Mouse (Mus musculus) G1E (cell line): ENCODE data around the gene Iqgap1. TPM values are rescaled to one million over a fixed set of nuclear protein-coding genes. Genes with fewer than 3 reads are reported as not detected.

ENCODE experiments used
- ATAC-seq: 2 replicates; pipeline ENCODE4 v1.8.0; 2016; ENCODE audit warnings: mild to moderate bottlenecking; ENCODE audit not compliant: insufficient number of reproducible peaks, poor library complexity, low FRiP score, severe bottlenecking; ENCODE audit errors: extremely low read depth
- DNase-seq: peaks from one replicate; pipeline ENCODE4 v3.0.0; 2012; ENCODE audit warnings: low spot score
- H3K27me3 ChIP-seq: 2 replicates; pipeline ENCODE4 v1.6.1; 2012; ENCODE audit warnings: mild to moderate bottlenecking, low read length, inconsistent platforms; ENCODE audit not compliant: insufficient read depth
- H3K36me3 ChIP-seq: replicated peaks from 2 replicates; pipeline ENCODE3; 2012; ENCODE audit warnings: mild to moderate bottlenecking, inconsistent platforms
- H3K4me1 ChIP-seq: 2 replicates; pipeline ENCODE4 v1.6.1; 2012; ENCODE audit warnings: low read depth, low read length, inconsistent platforms, mixed read lengths; ENCODE audit not compliant: insufficient read depth
- H3K4me3 ChIP-seq: 2 replicates; pipeline ENCODE4 v1.5.1; 2012; ENCODE audit warnings: low read depth, mild to moderate bottlenecking, inconsistent platforms, low read length, moderate library complexity, mixed read lengths
- H3K9me3 ChIP-seq: replicated peaks from 2 replicates; pipeline ENCODE4 v1.6.1; 2012; ENCODE audit warnings: inconsistent platforms
- CTCF ChIP-seq: IDR thresholded peaks from 2 replicates; pipeline ENCODE4 v1.5.1; 2012; ENCODE audit warnings: low read depth, low read length, inconsistent platforms, mixed read lengths
- GATA1 ChIP-seq: IDR thresholded peaks from 2 replicates; pipeline ENCODE4 v1.6.1; 2012; ENCODE audit warnings: borderline replicate concordance, low read length, inconsistent platforms, mixed read lengths
- GATA2 ChIP-seq: IDR thresholded peaks from 2 replicates; pipeline ENCODE4 v1.6.1; 2012; ENCODE audit warnings: low read depth, low read length, inconsistent platforms, borderline replicate concordance
- POLR2AphosphoS5 ChIP-seq: IDR thresholded peaks from 2 replicates; pipeline ENCODE4 v1.6.1; 2012; ENCODE audit warnings: low read depth, low read length, inconsistent platforms; ENCODE audit not compliant: insufficient replicate concordance
- TAL1 ChIP-seq: conservative IDR thresholded peaks from 2 replicates; pipeline ENCODE4 v1.6.1; 2012; ENCODE audit warnings: low read depth, low read length, inconsistent platforms, mixed read lengths
- polyA plus RNA-seq: library from polyadenylated mRNA; stranded (reverse); fragments of >175 nt; gene quantifications from 2 replicates; pipeline ENCODE4 v1.2.3, GENCODE M21; 2012
- total RNA-seq, 2 experiments: library from RNA; stranded (forward) in 1 of 2; stranded (reverse) in 1 of 2; fragments of 200-1000 nt in 1 of 2; fragments of >200 nt in 1 of 2; fragmentation: Nextera tagmentation in 1 of 2; gene quantifications; 2 replicates each; pipeline ENCODE4 v1.2.3; 2014 to 2017

Iqgap1 gene
- total and polyA plus RNA-seq, 3 experiments = 22.0 to 179 (median 174) TPM

DNA sequence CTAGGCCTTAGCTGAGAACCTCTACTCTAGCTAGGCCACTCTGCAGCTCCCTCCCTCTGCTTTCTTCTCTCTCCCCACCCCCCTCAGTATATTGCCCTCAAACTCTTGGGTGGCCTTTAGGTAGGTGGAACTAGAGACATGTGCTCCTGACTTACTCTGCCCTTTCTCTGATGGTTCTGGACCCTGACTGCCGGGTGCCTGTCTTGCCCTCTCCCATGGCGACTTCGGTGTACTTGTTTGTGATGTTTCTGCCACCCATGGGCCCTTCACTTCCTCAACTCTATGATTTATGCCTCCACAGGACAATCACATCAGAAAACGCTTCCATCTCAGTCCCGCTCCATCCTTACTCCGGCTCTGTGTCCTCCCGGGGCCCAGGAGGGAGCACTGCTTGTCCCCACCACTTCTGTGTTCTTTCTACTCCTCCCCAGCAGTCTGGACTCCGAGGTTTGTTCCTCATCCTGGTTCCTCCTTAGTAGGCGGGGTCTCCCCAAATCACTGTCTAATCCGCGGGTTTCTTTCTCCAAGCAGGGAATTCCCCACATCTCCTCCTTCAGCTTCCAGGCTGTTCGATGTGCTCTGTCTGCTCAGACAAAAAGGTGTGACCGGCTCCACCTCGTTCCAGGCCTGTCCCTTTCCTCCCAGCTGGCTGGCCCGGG is 20.0 kb upstream of the Iqgap1 start:
- Histone ChIP-seq H3K4me1 (peaks cover 9% of the 10 kb centered on the region), H3K9me3 (no peaks in the 10 kb centered on the region), H3K27me3 (peaks cover 15% of the 10 kb centered on the region), H3K4me3 (no peak overlapping the region), H3K36me3 (no peaks in the 10 kb centered on the region)
- ATAC-seq (no peak), DNase-seq (no peak)
- TF ChIP-seq GATA1 (no peak), CTCF (no peak), POLR2AphosphoS5 (no peak), TAL1 (no peak), GATA2 (no peak)

DNA sequence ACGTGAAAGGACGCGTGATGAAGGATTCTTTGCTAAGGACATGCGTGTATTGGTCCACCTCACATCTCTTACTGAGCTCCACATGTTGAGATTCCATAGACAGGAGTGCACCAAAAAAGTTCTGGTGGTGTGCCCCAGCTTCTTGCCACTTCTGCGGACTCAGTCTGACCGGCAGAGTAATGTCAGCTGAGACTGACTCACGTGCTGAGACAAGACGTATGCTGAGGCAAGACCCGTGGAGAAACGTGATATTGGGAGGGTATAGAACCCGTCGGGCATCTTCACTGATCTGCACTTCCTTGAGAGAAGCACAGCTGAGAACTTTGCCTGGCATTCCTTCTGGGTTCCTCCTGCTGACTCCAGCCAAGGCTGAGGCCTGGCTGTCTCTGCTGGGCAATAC is 18.9 kb upstream of the Iqgap1 start:
- H3K4me1 ChIP-seq = peaks cover 6% of the 10 kb centered on the region
- no peak for ATAC-seq
- H3K27me3 ChIP-seq = peaks cover 17% of the 10 kb centered on the region
- no peak for DNase-seq
- H3K4me3 ChIP-seq = no peak overlapping the region
- no peak for TF ChIP-seq GATA1
- TF ChIP-seq CTCF = no peak
- no peak for TF ChIP-seq POLR2AphosphoS5
- no peak for TF ChIP-seq GATA2
- TF ChIP-seq TAL1 = no peak
- no peaks in the 10 kb centered on the region for H3K9me3 ChIP-seq
- H3K36me3 ChIP-seq = no peaks in the 10 kb centered on the region

DNA sequence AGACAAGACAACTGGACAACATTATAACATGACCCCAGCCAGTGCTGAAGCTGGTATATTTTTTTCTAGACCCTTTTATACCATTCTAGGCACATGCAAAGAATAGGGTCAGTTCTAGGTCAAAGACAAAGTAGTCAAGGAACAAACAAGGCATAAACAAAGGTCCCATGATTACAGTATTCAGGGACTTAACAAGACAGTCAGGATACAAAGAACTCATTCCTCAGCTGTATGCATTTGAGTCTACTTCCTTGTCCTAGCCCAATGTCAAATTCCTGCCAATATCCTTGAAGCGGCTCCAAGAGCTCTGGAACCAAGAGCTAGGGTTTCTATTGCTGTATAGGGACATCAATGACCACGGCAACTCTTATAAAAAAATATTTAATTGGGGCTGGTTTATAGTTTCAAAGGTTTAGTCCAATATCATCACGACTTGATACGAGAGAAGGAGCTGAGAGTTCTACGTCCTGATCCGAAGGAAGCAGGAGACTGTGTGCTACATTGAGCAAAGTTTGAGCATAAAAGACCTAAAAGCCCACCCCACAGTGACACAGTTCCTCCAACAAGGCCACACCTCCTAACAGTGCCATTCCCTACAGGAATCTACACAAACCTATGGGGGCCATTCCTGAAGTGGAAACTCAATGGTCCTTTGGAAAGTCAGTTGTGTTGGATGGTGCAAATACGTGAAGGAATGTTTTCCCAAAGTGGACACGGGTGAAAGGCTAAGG is 18.3 kb upstream of the Iqgap1 start:
- no peak for DNase-seq
- Histone ChIP-seq H3K4me3 (no peak overlapping the region), H3K4me1 (peaks cover 5% of the 10 kb centered on the region), H3K9me3 (no peaks in the 10 kb centered on the region), H3K27me3 (peaks cover 17% of the 10 kb centered on the region), H3K36me3 (no peaks in the 10 kb centered on the region)
- no peak for ATAC-seq
- no peak for TF ChIP-seq GATA2
- no peak for TF ChIP-seq CTCF
- TF ChIP-seq TAL1 = no peak
- TF ChIP-seq GATA1 = no peak
- no peak for TF ChIP-seq POLR2AphosphoS5

DNA sequence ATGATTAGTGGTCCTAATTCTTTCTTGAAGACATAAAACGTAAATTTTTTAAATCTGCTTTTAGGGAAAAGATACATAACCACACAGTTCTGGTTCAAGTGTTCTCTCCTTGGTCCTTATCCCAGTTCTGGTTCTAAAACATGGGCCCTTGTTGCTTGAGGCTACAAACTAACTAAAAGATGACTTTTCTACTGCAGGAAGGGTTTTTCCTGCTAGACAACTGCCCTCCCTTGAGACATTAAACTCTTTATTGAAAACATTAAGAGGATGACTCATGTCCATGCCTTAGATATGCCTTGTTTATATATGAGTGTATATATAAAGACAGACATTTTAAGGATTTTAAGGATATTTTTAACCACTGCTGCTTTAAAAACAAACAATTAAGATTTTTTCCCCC is 17.4 kb upstream of the Iqgap1 start:
- TF ChIP-seq GATA2 (no peak), POLR2AphosphoS5 (no peak), GATA1 (no peak), CTCF (no peak), TAL1 (no peak)
- ATAC-seq = no peak

DNA sequence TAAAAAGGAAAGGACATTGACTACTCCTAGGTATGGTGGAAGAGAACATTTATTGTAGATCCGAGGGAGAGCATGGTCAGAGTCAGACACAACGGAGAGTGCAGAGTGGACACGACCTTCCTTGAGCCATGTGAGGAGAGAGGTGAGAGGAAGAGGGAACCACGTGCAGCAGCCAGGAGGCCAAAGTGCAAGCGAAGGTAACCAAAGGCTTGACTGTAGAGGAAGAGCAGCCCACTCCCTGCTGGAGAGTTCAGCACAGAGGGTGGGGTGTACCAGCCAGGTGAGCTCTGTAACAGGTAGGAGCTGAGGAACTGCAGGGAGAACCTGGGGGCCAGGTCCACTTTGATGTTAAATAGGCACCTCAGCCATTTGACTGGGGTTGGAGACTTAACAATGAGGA is 16.4 kb upstream of the Iqgap1 start:
- Histone ChIP-seq H3K4me3 (no peak overlapping the region), H3K36me3 (no peaks in the 10 kb centered on the region), H3K27me3 (peaks cover 20% of the 10 kb centered on the region), H3K4me1 (peaks cover 13% of the 10 kb centered on the region), H3K9me3 (no peaks in the 10 kb centered on the region)
- no peak for TF ChIP-seq GATA1
- no peak for TF ChIP-seq TAL1
- no peak for TF ChIP-seq GATA2
- no peak for TF ChIP-seq CTCF
- TF ChIP-seq POLR2AphosphoS5 = no peak
- no peak for ATAC-seq
- DNase-seq = no peak

More for the DNA sequence above, 17.4 kb upstream of the Iqgap1 start:
- no peaks in the 10 kb centered on the region for H3K36me3 ChIP-seq
- DNase-seq = no peak
- peaks cover 17% of the 10 kb centered on the region for H3K27me3 ChIP-seq
- H3K9me3 ChIP-seq = no peaks in the 10 kb centered on the region
- H3K4me3 ChIP-seq = no peak overlapping the region
- peaks cover 8% of the 10 kb centered on the region for H3K4me1 ChIP-seq

DNA sequence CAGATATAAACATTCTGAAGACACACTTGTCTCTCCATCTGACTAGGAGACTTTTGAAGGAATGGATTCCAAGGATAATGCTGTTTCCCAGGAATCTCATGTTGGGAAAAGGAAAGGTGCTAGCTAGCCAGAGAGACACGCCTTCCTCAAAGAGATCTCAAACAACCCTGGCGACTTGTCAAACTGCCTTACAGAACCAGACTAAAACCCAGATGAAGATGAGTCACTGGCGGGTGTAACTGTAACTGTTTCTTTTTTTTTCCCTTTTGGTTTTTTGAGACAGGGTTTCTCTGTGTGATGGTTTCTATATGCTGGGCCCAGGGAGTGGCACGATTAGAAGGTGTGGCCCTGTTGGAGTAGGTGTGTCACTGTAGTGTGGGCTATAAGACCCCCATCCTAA is 15.2 kb upstream of the Iqgap1 start:
- ATAC-seq = no peak

More for the DNA sequence above, 15.2 kb upstream of the Iqgap1 start:
- peaks cover 17% of the 10 kb centered on the region for H3K27me3 ChIP-seq
- no peak for TF ChIP-seq POLR2AphosphoS5
- no peak for TF ChIP-seq CTCF
- no peak for TF ChIP-seq GATA1
- no peak for TF ChIP-seq TAL1
- TF ChIP-seq GATA2 = no peak
- H3K36me3 ChIP-seq = no peaks in the 10 kb centered on the region
- H3K9me3 ChIP-seq = no peaks in the 10 kb centered on the region
- no peak for DNase-seq
- H3K4me3 ChIP-seq = no peak overlapping the region
- peaks cover 14% of the 10 kb centered on the region for H3K4me1 ChIP-seq
